Mouse (Mus musculus) myocyte (in vitro differentiated cells): ENCODE measurements around the gene Fkbp15. TPM values are rescaled to one million over a fixed set of nuclear protein-coding genes. Genes with fewer than 3 reads are reported as not detected.

Experiments used
- H3K27me3 ChIP-seq: one replicate; pipeline ENCODE4 v1.6.1; 2011; ENCODE audit not compliant: control insufficient read depth, insufficient read depth, insufficient read length
- H3K36me3 ChIP-seq: one replicate; pipeline ENCODE4 v1.6.1; 2011; ENCODE audit not compliant: control insufficient read depth, insufficient read depth
- H3K4me2 ChIP-seq: one replicate; pipeline ENCODE4 v1.6.1; 2011; ENCODE audit warnings: low read depth, control low read depth
- H3K4me3 ChIP-seq: one replicate; pipeline ENCODE4 v1.5.1; 2011; ENCODE audit warnings: mild to moderate bottlenecking, control low read depth, moderate library complexity
- H3K79me2 ChIP-seq: one replicate; pipeline ENCODE4 v1.6.1; 2011; ENCODE audit not compliant: control insufficient read depth, insufficient read depth
- H3ac ChIP-seq: one replicate; pipeline ENCODE4 v1.6.1; 2011; ENCODE audit not compliant: control insufficient read depth, insufficient read length
- CEBPB ChIP-seq: IDR thresholded peaks from 2 replicates; pipeline ENCODE4 v1.6.1; 2011; ENCODE audit warnings: mild to moderate bottlenecking, moderate library complexity; ENCODE audit not compliant: poor library complexity, insufficient read depth, severe bottlenecking
- E2F4 ChIP-seq: IDR thresholded peaks from one replicate; pipeline ENCODE4 v1.6.1; 2011; ENCODE audit warnings: mild to moderate bottlenecking, control low read depth, moderate library complexity; ENCODE audit not compliant: insufficient read depth
- MAX ChIP-seq: IDR thresholded peaks from one replicate; pipeline ENCODE4 v1.6.1; 2011; ENCODE audit warnings: low read depth, mild to moderate bottlenecking, control low read depth
- MYOD1 ChIP-seq, 3 experiments: IDR thresholded peaks; one replicate each; pipeline ENCODE4 v1.6.1; 2011; ENCODE audit warnings: control low read depth in 2 of 3, low read depth in 2 of 3, mild to moderate bottlenecking in 2 of 3, moderate library complexity in 1 of 3; ENCODE audit not compliant: insufficient read length in 2 of 3, control insufficient read depth in 1 of 3
- MYOG ChIP-seq, 3 experiments: IDR thresholded peaks; one replicate each; pipeline ENCODE4 v1.6.1; 2011; ENCODE audit warnings: control low read depth in 2 of 3, low read depth in 2 of 3, mild to moderate bottlenecking in 2 of 3; ENCODE audit not compliant: insufficient read length in 2 of 3, control insufficient read depth in 1 of 3, insufficient read depth in 1 of 3
- POLR2A ChIP-seq: IDR thresholded peaks from one replicate; pipeline ENCODE4 v1.6.1; 2011; ENCODE audit warnings: low read depth, mild to moderate bottlenecking, control low read depth, moderate library complexity; ENCODE audit not compliant: insufficient read length
- POLR2AphosphoS2 ChIP-seq: IDR thresholded peaks from one replicate; pipeline ENCODE4 v1.6.1; 2011; ENCODE audit warnings: low read depth, control low read depth; ENCODE audit not compliant: insufficient read length
- REST ChIP-seq: IDR thresholded peaks from one replicate; pipeline ENCODE4 v1.6.1; 2011; ENCODE audit warnings: mild to moderate bottlenecking, control low read depth, moderate library complexity; ENCODE audit not compliant: insufficient read depth, insufficient read length
- SRF ChIP-seq: IDR thresholded peaks from one replicate; pipeline ENCODE4 v1.6.1; 2011; ENCODE audit warnings: low read depth; ENCODE audit not compliant: control insufficient read depth, insufficient read length
- TCF12 ChIP-seq: IDR thresholded peaks from one replicate; pipeline ENCODE4 v1.6.1; 2011; ENCODE audit warnings: mild to moderate bottlenecking, control low read depth; ENCODE audit not compliant: poor library complexity, insufficient read depth, severe bottlenecking
- TCF3 ChIP-seq: IDR thresholded peaks from one replicate; pipeline ENCODE4 v1.6.1; 2011; ENCODE audit warnings: low read depth, control low read depth; ENCODE audit not compliant: insufficient read length
- USF1 ChIP-seq: IDR thresholded peaks from one replicate; pipeline ENCODE4 v1.6.1; 2011; ENCODE audit warnings: low read depth, mild to moderate bottlenecking, control low read depth, moderate library complexity
- polyA plus RNA-seq: library from polyadenylated mRNA; unstranded; fragments of >200 nt; fragmentation: generic; extraction: Trizol; gene quantifications from one replicate; pipeline ENCODE4 v1.2.1, GENCODE M21; 2012; ENCODE audit warnings: missing spikeins

Fkbp15 gene
- polyA plus RNA-seq, 1 experiment, result 18.4 TPM

GRCm38 (mm10) chr4:62364299-62364698, 4.0 kb upstream of the Fkbp15 start:
- no peaks in the 10 kb centered on the region for H3K27me3 ChIP-seq
- TF ChIP-seq REST (no peak), E2F4 (no peak), MYOG (IDR thresholded peaks at IDR 0.05; ENCODE audit: control insufficient read depth in 1 of 3, insufficient read depth in 1 of 3, insufficient read length in 2 of 3, low read depth in 2 of 3) (no peak), POLR2A (no peak), TCF3 (no peak)
- no peak overlapping the region for H3ac ChIP-seq
- peaks cover 1% of the 10 kb centered on the region for H3K36me3 ChIP-seq
- H3K4me2 ChIP-seq, result no peak overlapping the region
- H3K79me2 ChIP-seq, result peaks cover 75% of the 10 kb centered on the region
- H3K4me3 ChIP-seq, result no peak overlapping the region

GRCm38 (mm10) chr4:62362437-62362836, 2.1 kb upstream of the Fkbp15 start:
- H3K79me2 ChIP-seq, result peaks cover 82% of the 10 kb centered on the region
- no peaks in the 10 kb centered on the region for H3K27me3 ChIP-seq
- H3K4me3 ChIP-seq, result peak overlapping the region; percentile 98
- no peak overlapping the region for H3K4me2 ChIP-seq
- no peaks in the 10 kb centered on the region for H3K36me3 ChIP-seq
- TF ChIP-seq CEBPB, result no peak
- no peak for TF ChIP-seq TCF12
- TF ChIP-seq POLR2A, result no peak
- no peak for TF ChIP-seq USF1
- no peak overlapping the region for H3ac ChIP-seq

GRCm38 (mm10) chr4:62361997-62362396, 1.6 kb upstream of the Fkbp15 start:
- Histone ChIP-seq H3ac (no peak overlapping the region), H3K4me2 (peak overlapping the region; percentile 87), H3K79me2 (peaks cover 77% of the 10 kb centered on the region), H3K27me3 (no peaks in the 10 kb centered on the region), H3K4me3 (peak overlapping the region; percentile 98), H3K36me3 (no peaks in the 10 kb centered on the region)
- TF ChIP-seq SRF, result no peak
- no peak for TF ChIP-seq USF1
- TF ChIP-seq POLR2A, result no peak
- TF ChIP-seq E2F4, result no peak
- no peak for TF ChIP-seq MAX
- TF ChIP-seq CEBPB, result no peak
- no peak for TF ChIP-seq REST
- TF ChIP-seq TCF3, result no peak
- TF ChIP-seq POLR2AphosphoS2, result no peak
- TF ChIP-seq MYOD1 (IDR thresholded peaks at IDR 0.05; ENCODE audit: control insufficient read depth in 1 of 3, insufficient read length in 2 of 3, low read depth in 2 of 3), result no peak
- TF ChIP-seq TCF12, result no peak
- no peak for TF ChIP-seq MYOG (IDR thresholded peaks at IDR 0.05; ENCODE audit: control insufficient read depth in 1 of 3, insufficient read depth in 1 of 3, insufficient read length in 2 of 3, low read depth in 2 of 3)

- no peaks in the 10 kb centered on the region for H3K27me3 ChIP-seq
- no peaks in the 10 kb centered on the region for H3K36me3 ChIP-seq
- H3K79me2 ChIP-seq, result peaks cover 74% of the 10 kb centered on the region
- H3ac ChIP-seq, result peak overlapping the region; percentile 83
- TF ChIP-seq POLR2AphosphoS2, result no peak
- TF ChIP-seq CEBPB, result no peak
- TF ChIP-seq TCF3, result no peak
- TF ChIP-seq MYOD1 (IDR thresholded peaks at IDR 0.05; ENCODE audit: control insufficient read depth in 1 of 3, insufficient read length in 2 of 3, low read depth in 2 of 3), result no peak
- no peak for TF ChIP-seq E2F4
- no peak for TF ChIP-seq TCF12
- TF ChIP-seq POLR2A, result no peak
- no peak for TF ChIP-seq REST
- no peak for TF ChIP-seq MYOG (IDR thresholded peaks at IDR 0.05; ENCODE audit: control insufficient read depth in 1 of 3, insufficient read depth in 1 of 3, insufficient read length in 2 of 3, low read depth in 2 of 3)
- TF ChIP-seq SRF, result no peak
- TF ChIP-seq MAX, result no peak
- TF ChIP-seq USF1, result no peak
- peak overlapping the region; percentile 98 for H3K4me3 ChIP-seq
- H3K4me2 ChIP-seq, result peak overlapping the region; percentile 87
Observed at GRCm38 (mm10) chr4:62361571-62361970, 1.2 kb upstream of the Fkbp15 start.

- no peaks in the 10 kb centered on the region for H3K27me3 ChIP-seq
- H3K36me3 ChIP-seq, result no peaks in the 10 kb centered on the region
- peak overlapping the region; percentile 98 for H3K4me3 ChIP-seq
- peak overlapping the region; percentile 87 for H3K4me2 ChIP-seq
- peak overlapping the region; percentile 83 for H3ac ChIP-seq
- TF ChIP-seq USF1 (no peak), MYOG (IDR thresholded peaks at IDR 0.05; ENCODE audit: control insufficient read depth in 1 of 3, insufficient read depth in 1 of 3, insufficient read length in 2 of 3, low read depth in 2 of 3) (no peak), SRF (no peak)
- H3K79me2 ChIP-seq, result peaks cover 74% of the 10 kb centered on the region
Observed at GRCm38 (mm10) chr4:62360805-62361455, 582 bp upstream of the Fkbp15 start.
